Mouse (Mus musculus): Measurements from ENCODE around the gene Col4a1.

GRCm38 (mm10) chr8:11215231-11215630 lies 97.4 kb downstream of the Col4a1 start:
- TF ChIP-seq POLR2A (IDR thresholded peaks at IDR 0.05; ENCODE audit: low read depth, low read length), result no peak
- TF ChIP-seq CTCF (IDR thresholded peaks at IDR 0.05; ENCODE audit: extremely low read depth, insufficient read length, insufficient replicate concordance, low read depth, low read length), result peak; percentile 58; the same call in 1 of the 2 replicates

All from small intestine, adult 2 months (tissue).